Mouse (Mus musculus) inflammation-experienced regulatory T-cells, adult 16 weeks (primary cell): ENCODE results near the gene Zscan4d. TPM values are rescaled to one million over a fixed set of nuclear protein-coding genes. Genes with fewer than 3 reads are reported as not detected.

ENCODE experiments used
- polyA plus RNA-seq: library from polyadenylated mRNA; unstranded; fragments of 100-300 nt; shearing (Covaris generic); gene quantifications from one replicate; pipeline ENCODE4 v1.2.1, GENCODE M21; 2017

The Zscan4d gene
- not detected for polyA plus RNA-seq

GRCm38 (mm10) chr7:11166059-11166458 is at the start of gene Zscan4d:
TSS of gene Zscan4d (minus strand) at chr7:11166159.

Other genes with a start within 250 kb of the Zscan4d start
- gene Zscan4c, start 160.4 kb downstream of the Zscan4d start, polyA plus RNA-seq: not detected
- not detected for gene Zscan4-ps1, start 96.5 kb downstream of the Zscan4d start, polyA plus RNA-seq
- gene Zscan4e, start 144.5 kb upstream of the Zscan4d start, polyA plus RNA-seq: not detected
- not detected for gene Zscan4f, start 231.8 kb upstream of the Zscan4d start, polyA plus RNA-seq